Mouse (Mus musculus): ENCODE measurements around the gene R3hdm4. TPM values are rescaled to one million over a fixed set of nuclear protein-coding genes. Genes with fewer than 3 reads are reported as not detected.

R3hdm4 gene
- total and polyA plus RNA-seq, 3 experiments, result 29.1 to 105 TPM; not detected in 1

GRCm38 (mm10) chr10:79947502-79947901, 26.5 kb upstream of the R3hdm4 start:
- H3K4me1 ChIP-seq (ENCODE audit: control insufficient read depth in 1 of 2, insufficient read depth in 2 of 2, low read length in 2 of 2), result no peaks in the 10 kb centered on the region
- H3K27me3 ChIP-seq (ENCODE audit: control insufficient read depth in 1 of 2, insufficient read depth in 2 of 2, low read length in 2 of 2), result no peaks in the 10 kb centered on the region
- TF ChIP-seq UBTF (IDR thresholded peaks at IDR 0.05; ENCODE audit: borderline replicate concordance, insufficient read depth, low read depth, low read length) (no peak), JUND (IDR thresholded peaks at IDR 0.05; ENCODE audit: low read depth, low read length) (no peak), MXI1 (IDR thresholded peaks at IDR 0.05; ENCODE audit: low read depth, low read length) (no peak), POLR2AphosphoS2 (IDR thresholded peaks at IDR 0.05; ENCODE audit: low read length) (no peak), POLR2AphosphoS5 (IDR thresholded peaks at IDR 0.05; ENCODE audit: borderline replicate concordance, low read depth, low read length) (no peak), BHLHE40 (IDR thresholded peaks at IDR 0.05; ENCODE audit: borderline replicate concordance, low read depth, low read length) (no peak), E2F4 (IDR thresholded peaks at IDR 0.05; ENCODE audit: borderline replicate concordance, low read depth, low read length) (no peak), EP300 (IDR thresholded peaks at IDR 0.05; ENCODE audit: low read depth in 1 of 2, low read length in 2 of 2) (no peak), USF2 (IDR thresholded peaks at IDR 0.05; ENCODE audit: borderline replicate concordance in 1 of 2, insufficient read depth in 1 of 2, low read depth in 1 of 2, low read length in 2 of 2) (no peak), CHD2 (IDR thresholded peaks at IDR 0.05; ENCODE audit: low read length) (no peak), ZKSCAN1 (IDR thresholded peaks at IDR 0.05; ENCODE audit: low read depth, low read length) (no peak), USF1 (IDR thresholded peaks at IDR 0.05; ENCODE audit: low read depth, low read length) (no peak), HCFC1 (IDR thresholded peaks at IDR 0.05; ENCODE audit: low read depth, low read length) (no peak), MYC (IDR thresholded peaks at IDR 0.05; ENCODE audit: low read depth, low read length) (no peak), POLR2A (IDR thresholded peaks at IDR 0.05; ENCODE audit: control insufficient read depth in 1 of 2, insufficient read depth in 1 of 2, low read depth in 1 of 2, low read length in 2 of 2, poor library complexity in 1 of 2) (no peak)
- no peaks in the 10 kb centered on the region for H3K9me3 ChIP-seq (replicated peaks; ENCODE audit: insufficient read depth, low read length)
- H3K79me2 ChIP-seq (ENCODE audit: control insufficient read depth, insufficient read depth, low read length, poor library complexity), result no peaks in the 10 kb centered on the region
- H3K36me3 ChIP-seq (ENCODE audit: control insufficient read depth in 1 of 2, insufficient read depth in 2 of 2, low read length in 2 of 2), result no peaks in the 10 kb centered on the region
- DNase-seq (ENCODE audit: low read depth, low spot score), result no peak
- H3K27ac ChIP-seq (ENCODE audit: control insufficient read depth, low read depth, low read length), result no peak overlapping the region
- H3K9ac ChIP-seq (ENCODE audit: control insufficient read depth, low read depth, low read length, poor library complexity, severe bottlenecking), result no peak overlapping the region
- H3K4me3 ChIP-seq (ENCODE audit: control insufficient read depth in 1 of 2, insufficient read depth in 1 of 2, low read depth in 2 of 2, low read length in 2 of 2), result no peak overlapping the region

GRCm38 (mm10) chr10:79946752-79947322, 25.8 kb upstream of the R3hdm4 start:
- Histone ChIP-seq H3K27me3 (ENCODE audit: control insufficient read depth in 1 of 2, insufficient read depth in 2 of 2, low read length in 2 of 2) (no peaks in the 10 kb centered on the region), H3K79me2 (ENCODE audit: control insufficient read depth, insufficient read depth, low read length, poor library complexity) (no peaks in the 10 kb centered on the region), H3K27ac (ENCODE audit: control insufficient read depth, low read depth, low read length) (no peak overlapping the region), H3K9ac (ENCODE audit: control insufficient read depth, low read depth, low read length, poor library complexity, severe bottlenecking) (no peak overlapping the region), H3K4me1 (ENCODE audit: control insufficient read depth in 1 of 2, insufficient read depth in 2 of 2, low read length in 2 of 2) (no peaks in the 10 kb centered on the region), H3K4me3 (ENCODE audit: control insufficient read depth in 1 of 2, insufficient read depth in 1 of 2, low read depth in 2 of 2, low read length in 2 of 2) (no peak overlapping the region), H3K36me3 (ENCODE audit: control insufficient read depth in 1 of 2, insufficient read depth in 2 of 2, low read length in 2 of 2) (no peaks in the 10 kb centered on the region), H3K9me3 (replicated peaks; ENCODE audit: insufficient read depth, low read length) (no peaks in the 10 kb centered on the region)
- TF ChIP-seq ZNF384 (IDR thresholded peaks at IDR 0.05; ENCODE audit: low read depth, low read length) (no peak), CTCF (IDR thresholded peaks at IDR 0.05 in 2 of 3, conservative IDR thresholded peaks at IDR 0.05 in 1 of 3; ENCODE audit: control insufficient read depth in 1 of 3, insufficient read depth in 1 of 3, low read depth in 2 of 3, low read length in 3 of 3, poor library complexity in 1 of 3, severe bottlenecking in 1 of 3) (no peak), TCF12 (IDR thresholded peaks at IDR 0.05; ENCODE audit: low read depth, low read length) (no peak), RAD21 (IDR thresholded peaks at IDR 0.05; ENCODE audit: low read depth, low read length) (no peak), MXI1 (IDR thresholded peaks at IDR 0.05; ENCODE audit: low read depth, low read length) (no peak), POLR2A (IDR thresholded peaks at IDR 0.05; ENCODE audit: control insufficient read depth in 1 of 2, insufficient read depth in 1 of 2, low read depth in 1 of 2, low read length in 2 of 2, poor library complexity in 1 of 2) (no peak), BHLHE40 (IDR thresholded peaks at IDR 0.05; ENCODE audit: borderline replicate concordance, low read depth, low read length) (no peak), MYC (IDR thresholded peaks at IDR 0.05; ENCODE audit: low read depth, low read length) (no peak), MAZ (IDR thresholded peaks at IDR 0.05; ENCODE audit: low read depth, low read length) (no peak), CHD1 (IDR thresholded peaks at IDR 0.05; ENCODE audit: low read depth, low read length) (no peak), TBP (IDR thresholded peaks at IDR 0.05; ENCODE audit: low read depth, low read length) (no peak)
- no peak for DNase-seq (ENCODE audit: low read depth, low spot score)

Measured in MEL (cell line).